Mouse (Mus musculus) spleen, adult 10 weeks (tissue): ENCODE results near the gene Olfr986. TPM values are rescaled to one million over a fixed set of nuclear protein-coding genes. Genes with fewer than 3 reads are reported as not detected.

ENCODE experiments used
- polyA plus RNA-seq: library from polyadenylated mRNA; stranded (reverse); fragments of 350-450 nt; fragmentation: Illumina TruSeq; extraction: RNeasy Lipid Tissue Mini Kit (QIAGEN cat#74804); gene quantifications from one replicate; pipeline ENCODE4 v1.2.3, GENCODE M21; 2015; ENCODE audit warnings: low replicate concordance; ENCODE audit not compliant: insufficient read depth

Gene Olfr986
- polyA plus RNA-seq = not detected

DNA sequence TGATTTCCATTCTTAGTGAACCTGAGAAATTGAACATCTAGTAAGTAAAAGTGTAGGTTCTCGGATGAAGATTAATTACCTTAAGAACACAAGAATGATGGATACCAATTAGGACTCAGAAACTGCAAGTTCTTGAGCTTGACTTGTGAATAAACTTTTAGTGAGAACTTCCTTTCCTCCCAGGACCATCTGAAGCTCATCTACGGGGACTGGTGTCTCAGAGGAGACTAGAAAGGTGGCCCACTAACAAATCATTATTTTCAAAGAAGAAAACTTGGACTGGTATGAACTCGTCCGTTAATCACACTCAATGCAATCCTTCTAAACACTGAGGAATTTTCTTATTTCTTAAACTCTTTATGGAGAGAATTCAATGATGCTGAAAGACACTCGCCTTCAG, at the start of gene Olfr986:
Gene Olfr986, plus strand, starts transcription at position 301 of the 400 bp plus-strand sequence.

DNA sequence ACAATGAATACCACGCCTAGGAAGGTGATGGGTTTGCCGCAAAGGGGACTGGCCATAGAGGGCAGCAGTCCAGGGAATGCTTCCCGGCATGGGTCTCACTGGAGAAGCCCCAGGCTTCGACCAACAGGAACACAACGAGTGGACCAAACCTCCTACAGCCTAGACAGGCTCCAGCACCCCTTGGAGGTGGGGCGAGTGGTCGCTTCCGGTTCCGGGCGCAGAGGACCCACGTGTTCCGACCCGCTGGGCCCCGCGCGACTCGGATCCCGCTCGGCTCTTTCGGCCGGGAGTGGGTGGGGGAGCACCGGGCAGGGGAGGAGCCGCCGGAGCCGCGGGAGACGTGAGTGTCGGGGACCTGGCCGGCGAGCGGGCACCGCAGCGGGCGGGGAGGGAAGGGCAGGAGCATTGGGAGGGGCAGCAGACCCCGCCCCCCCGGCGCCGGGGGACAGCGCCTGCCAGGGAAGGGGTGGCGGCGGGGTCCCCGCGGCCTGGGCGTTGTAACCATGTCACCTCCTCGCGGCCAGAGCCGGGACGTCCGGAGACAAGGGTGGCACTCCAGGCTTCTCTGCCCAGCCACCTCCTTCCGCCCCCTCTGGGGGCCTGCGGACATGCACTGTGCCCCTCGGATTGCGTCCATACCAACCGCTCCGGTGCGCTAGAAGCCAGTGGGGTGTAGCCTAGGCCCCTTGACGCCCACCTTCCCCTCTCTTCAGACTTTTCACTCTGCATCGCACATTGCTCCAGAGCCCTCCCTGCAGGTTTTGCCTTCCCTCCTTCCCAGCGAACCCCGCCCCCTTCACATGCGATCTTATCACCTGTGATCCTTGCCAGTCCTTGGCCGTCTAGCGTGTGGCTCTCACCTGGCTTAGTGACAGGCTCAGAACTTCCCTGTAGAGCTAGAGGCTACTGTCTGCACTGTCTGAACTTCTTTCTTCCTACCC, 11.6 kb downstream of the Olfr986 start, which contains the start of gene Zfp202:
Gene Zfp202, plus strand, starts transcription at position 219 of the 941 bp plus-strand sequence.

Other genes starting within 250 kb of the Olfr986 start
- gene Olfr974, start 243.4 kb upstream of the Olfr986 start, polyA plus RNA-seq = not detected
- not detected for gene Olfr975, start 228.9 kb upstream of the Olfr986 start, polyA plus RNA-seq
- not detected for gene Olfr976, start 219.8 kb upstream of the Olfr986 start, polyA plus RNA-seq
- not detected for gene Olfr978, start 188.8 kb upstream of the Olfr986 start, polyA plus RNA-seq
- not detected for gene Olfr979, start 177.5 kb upstream of the Olfr986 start, polyA plus RNA-seq
- not detected for gene Olfr980, start 171.3 kb upstream of the Olfr986 start, polyA plus RNA-seq
- not detected for gene Olfr981, start 159.5 kb upstream of the Olfr986 start, polyA plus RNA-seq
- gene Olfr982, start 107.1 kb upstream of the Olfr986 start, polyA plus RNA-seq = not detected
- not detected for gene Olfr983, start 87.3 kb upstream of the Olfr986 start, polyA plus RNA-seq
- not detected for gene Olfr984, start 66.7 kb upstream of the Olfr986 start, polyA plus RNA-seq
- not detected for gene Olfr985, start 50.7 kb upstream of the Olfr986 start, polyA plus RNA-seq
- not detected for gene Tmem225, start 32.8 kb upstream of the Olfr986 start, polyA plus RNA-seq
- gene Zfp202, start 11.4 kb downstream of the Olfr986 start, polyA plus RNA-seq = 4.3 TPM
- gene Scn3b, start 88.3 kb downstream of the Olfr986 start, polyA plus RNA-seq = 2.6 TPM